Mouse (Mus musculus) B cell, adult 67 days (primary cell): ENCODE data around the gene Klb. TPM values are rescaled to one million over a fixed set of nuclear protein-coding genes. Genes with fewer than 3 reads are reported as not detected.

ENCODE experiments used
- total RNA-seq, 2 experiments: library from RNA; stranded (reverse); gene quantifications; 4 replicates each; pipeline ENCODE4 v1.2.4; 2023

Gene Klb
- not detected for total RNA-seq

GRCm38 (mm10) chr5:65348168-65348567 is at the start of gene Klb:
Klb (plus strand) TSS chr5:65348314.

GRCm38 (mm10) chr5:65335298-65336074 is 12.6 kb upstream of the Klb start, which contains the start of gene Rfc1:
Rfc1 (minus strand) TSS chr5:65335670.

GRCm38 (mm10) chr5:65390648-65391644 is 42.8 kb downstream of the Klb start, which contains the start of the genes Rpl9 and Lias:
Rpl9 (minus strand) TSS chr5:65391444.
Lias (plus strand) TSS chr5:65391497.

Other genes with a start within 250 kb of the Klb start
- gene Klhl5, start 240.8 kb upstream of the Klb start, total RNA-seq, result 10 to 100 TPM; 19.9 to 24.3 TPM
- gene Wdr19, start 148.6 kb upstream of the Klb start, total RNA-seq, result 1 to 10 TPM; 1.4 to 2.2 TPM
- 100 to 1,000 TPM in 1 of 2 experiments, 10 to 100 TPM in 1; 92.0 to 113 TPM for gene Rfc1, start 12.6 kb upstream of the Klb start, total RNA-seq
- 1,000 to 10,000 TPM; 2,109 to 2,174 TPM for gene Rpl9, start 43.1 kb downstream of the Klb start, total RNA-seq
- gene Lias, start 43.2 kb downstream of the Klb start, total RNA-seq, result 10 to 100 TPM; 41.6 to 41.7 TPM
- gene Ugdh, start 87.6 kb downstream of the Klb start, total RNA-seq, result 10 to 100 TPM; 25.8 to 29.9 TPM
- gene Gm43552, start 144.5 kb downstream of the Klb start, total RNA-seq, result 1 to 10 TPM in 1 of 2 experiments, not detected in 1; 7.5 TPM
- 100 to 1,000 TPM; 363 to 428 TPM for gene Smim14, start 188.9 kb downstream of the Klb start, total RNA-seq
- gene Ube2k, start 188.9 kb downstream of the Klb start, total RNA-seq, result 10 to 100 TPM; 72.2 to 72.6 TPM